Mouse (Mus musculus): ENCODE measurements around the gene Chil4.
"Not testable (repeated sequence)": the region's sequence is repeated elsewhere in the genome, so short reads cannot be mapped to it uniquely, and the experiment has no call there.

GRCm38 (mm10) chr3:106172506-106172905 is 46.8 kb downstream of the Chil4 start:
- not testable (repeated sequence) for TF ChIP-seq POLR2A (IDR thresholded peaks at IDR 0.05; ENCODE audit: control insufficient read depth, extremely low read depth, insufficient read depth, low read length, poor library complexity); CTCF (IDR thresholded peaks at IDR 0.05; ENCODE audit: borderline replicate concordance, control insufficient read depth, extremely low read depth, insufficient read depth, low read length, poor library complexity)
